Comparison of ENCODE assay signal across 10 mouse cellular contexts in genomic region chr10:119454668-119455542, GRCm38 (mm10). TPM values are rescaled to one million over a fixed set of nuclear protein-coding genes. Genes with fewer than 3 reads are reported as not detected.
DNase-seq lines count a peak whose midpoint lies in the region; ATAC-seq and TF ChIP-seq lines count a peak whose summit lies in the region.
"Had no signal": no experiment of that assay in that cellular context is flagged by ENCODE, and none has a peak within 500 bp of the region (broad histone marks: within the 10 kb centered on the region; RNA-seq: fewer than 3 reads in every experiment).

No protein-coding gene starts in this region.

- H3K4me1 ChIP-seq in heart, adult 2 months (ENCODE audit: control insufficient read depth, insufficient read depth, low read length): no peaks in the 10 kb centered on the region
- H3K4me1 ChIP-seq in ES-Bruce4 (ENCODE audit: control insufficient read depth, insufficient read depth, low read length): no peaks in the 10 kb centered on the region
- peaks cover 18% of the 10 kb centered on the region; the same call in 1 of the 2 replicates for H3K4me1 ChIP-seq in embryonic facial prominence, embryonic 12.5 days
- H3K4me1 ChIP-seq in intestine, postnatal 0 days (replicated peaks; ENCODE audit: control insufficient read depth, insufficient read depth, low read length): peaks cover 5% of the 10 kb centered on the region; the same call in 1 of the 2 replicates
- 0 out of 2 replicates have a peak, but pooled peaks cover 7% of the 10 kb centered on the region for H3K4me1 ChIP-seq in midbrain, postnatal 0 days (ENCODE audit: insufficient read depth, low read length)

- H3K36me3 ChIP-seq in heart, adult 2 months (ENCODE audit: control insufficient read depth, insufficient read depth, low read length): no peaks in the 10 kb centered on the region
- H3K36me3 ChIP-seq in ES-Bruce4 (ENCODE audit: control insufficient read depth, insufficient read depth, low read length, poor library complexity, severe bottlenecking): no peaks in the 10 kb centered on the region
- no peaks in the 10 kb centered on the region for H3K36me3 ChIP-seq in embryonic facial prominence, embryonic 12.5 days
- no peaks in the 10 kb centered on the region for H3K36me3 ChIP-seq in intestine, postnatal 0 days (ENCODE audit: control insufficient read depth, insufficient read depth)
- H3K36me3 ChIP-seq in midbrain, postnatal 0 days (ENCODE audit: insufficient read depth, low read length): no peaks in the 10 kb centered on the region
- H3K36me3 ChIP-seq: G1E had no signal

- no peak for TF ChIP-seq POLR2A in heart, adult 2 months (IDR thresholded peaks at IDR 0.05; ENCODE audit: insufficient read depth, low read depth, low read length)
- no peak for TF ChIP-seq POLR2A in ES-Bruce4 (IDR thresholded peaks at IDR 0.05; ENCODE audit: insufficient read depth, low read length)

- no peak for TF ChIP-seq EP300 in heart, adult 2 months (IDR thresholded peaks at IDR 0.05; ENCODE audit: insufficient read depth, low read depth, low read length)
- no peak for TF ChIP-seq EP300 in ES-Bruce4 (IDR thresholded peaks at IDR 0.05; ENCODE audit: insufficient read depth, low read depth, low read length)

- no peaks in the 10 kb centered on the region for H3K9me3 ChIP-seq in ES-Bruce4 (replicated peaks; ENCODE audit: control insufficient read depth, insufficient read depth, low read length, poor library complexity, severe bottlenecking)
- no peaks in the 10 kb centered on the region for H3K9me3 ChIP-seq in embryonic facial prominence, embryonic 12.5 days
- H3K9me3 ChIP-seq in intestine, postnatal 0 days (ENCODE audit: control insufficient read depth): no peaks in the 10 kb centered on the region
- H3K9me3 ChIP-seq in midbrain, postnatal 0 days (ENCODE audit: low read length): no peaks in the 10 kb centered on the region

- no peaks in the 10 kb centered on the region for H3K79me2 ChIP-seq in heart, adult 2 months (replicated peaks; ENCODE audit: control insufficient read depth, insufficient read depth, low read length)

- TF ChIP-seq CTCF in heart, adult 2 months (IDR thresholded peaks at IDR 0.05): no peak
- TF ChIP-seq CTCF in ES-Bruce4 (IDR thresholded peaks at IDR 0.05; ENCODE audit: low read depth, low read length): no peak
- TF ChIP-seq CTCF in intestine, postnatal 0 days (IDR thresholded peaks at IDR 0.05; ENCODE audit: low read depth): no peak
- no peak for TF ChIP-seq CTCF in midbrain, postnatal 0 days (IDR thresholded peaks at IDR 0.05)

- H3K4me3 ChIP-seq in heart, adult 2 months: peak overlapping the region; percentile 47
- H3K4me3 ChIP-seq in ES-Bruce4 (ENCODE audit: low read depth, low read length): peak overlapping the region; percentile 91
- peak overlapping the region; percentile 66 for H3K4me3 ChIP-seq in embryonic facial prominence, embryonic 12.5 days
- peak overlapping the region; percentile 62 for H3K4me3 ChIP-seq in intestine, postnatal 0 days (ENCODE audit: low read depth, low read length)
- peak overlapping the region; percentile 81 for H3K4me3 ChIP-seq in midbrain, postnatal 0 days (ENCODE audit: low read depth, low read length)

- H3K27me3 ChIP-seq in heart, adult 2 months (ENCODE audit: control insufficient read depth, insufficient read depth, low read length): peaks cover 12% of the 10 kb centered on the region
- 0 out of 2 replicates have a peak, but pooled peaks cover 3% of the 10 kb centered on the region for H3K27me3 ChIP-seq in ES-Bruce4 (ENCODE audit: control insufficient read depth, insufficient read depth, low read length, poor library complexity, severe bottlenecking)
- H3K27me3 ChIP-seq in embryonic facial prominence, embryonic 12.5 days: 0 out of 2 replicates have a peak, but pooled peaks cover 4% of the 10 kb centered on the region
- peaks cover 10% of the 10 kb centered on the region; the same call in 1 of the 2 replicates for H3K27me3 ChIP-seq in intestine, postnatal 0 days (replicated peaks; ENCODE audit: control insufficient read depth, insufficient read depth, low read length)
- H3K27me3 ChIP-seq in midbrain, postnatal 0 days (ENCODE audit: insufficient read depth, low read length): no peaks in the 10 kb centered on the region

- DNase-seq in heart, adult 2 months: no peak
- DNase-seq in heart, postnatal 36 days: no peak
- DNase-seq in midbrain, postnatal 0 days (ENCODE audit: low spot score): peak; percentile 44
- DNase-seq in layer of hippocampus, adult 9-10 months (ENCODE audit: low spot score): no peak
- no peak for DNase-seq in thymus, postnatal 36 days

- peak; percentile 18; the same call in 1 of the 2 replicates for ATAC-seq in embryonic facial prominence, embryonic 12.5 days (ENCODE audit: insufficient number of reproducible peaks, insufficient read depth, low FRiP score, low TSS enrichment)
- no peak for ATAC-seq in intestine, postnatal 0 days
- ATAC-seq in midbrain, postnatal 0 days (ENCODE audit: low FRiP score): 0 out of 2 replicates have a peak, but pooled peaks have one; percentile 3

- WGBS in heart, adult 2 months: 2% methylated on average over 31 of the region's 31 CpGs
- WGBS in embryonic facial prominence, embryonic 12.5 days: under 1% methylated on average over 29 of the region's 31 CpGs
- 1% methylated on average over 30 of the region's 31 CpGs for WGBS in intestine, postnatal 0 days
- under 1% methylated on average over 31 of the region's 31 CpGs for WGBS in midbrain, postnatal 0 days

- intact Hi-C loops in heart, adult 2 months (cut with DNase I): no loop called here
- intact Hi-C loops in heart, postnatal 36 days (cut with DNase I): no loop called here

- H3K9ac ChIP-seq in heart, adult 2 months (ENCODE audit: low read depth, low read length): no peak overlapping the region
- peak overlapping the region; percentile 92 for H3K9ac ChIP-seq in ES-Bruce4 (ENCODE audit: low read depth, poor library complexity, severe bottlenecking)
- H3K9ac ChIP-seq in embryonic facial prominence, embryonic 12.5 days: peak overlapping the region; percentile 78
- peak overlapping the region; percentile 51 for H3K9ac ChIP-seq in intestine, postnatal 0 days (ENCODE audit: low read depth, low read length)
- peak overlapping the region; percentile 72 for H3K9ac ChIP-seq in midbrain, postnatal 0 days (replicated peaks; ENCODE audit: low read length, poor library complexity, severe bottlenecking)

- peak overlapping the region; percentile 87 for H3K4me2 ChIP-seq in embryonic facial prominence, embryonic 12.5 days (replicated peaks)
- H3K4me2 ChIP-seq in intestine, postnatal 0 days (replicated peaks; ENCODE audit: low read depth): peak overlapping the region; percentile 100
- H3K4me2 ChIP-seq in midbrain, postnatal 0 days (ENCODE audit: low read depth, low read length, poor library complexity, severe bottlenecking): peak overlapping the region; percentile 97

- H3K27ac ChIP-seq in heart, adult 2 months: no peak overlapping the region
- H3K27ac ChIP-seq in ES-Bruce4 (ENCODE audit: insufficient read depth, low read length): no peak overlapping the region
- peak overlapping the region; percentile 78 for H3K27ac ChIP-seq in embryonic facial prominence, embryonic 12.5 days
- no peak overlapping the region for H3K27ac ChIP-seq in intestine, postnatal 0 days (ENCODE audit: low read depth, low read length)
- no peak overlapping the region for H3K27ac ChIP-seq in midbrain, postnatal 0 days (ENCODE audit: low read depth, low read length)

RNA-seq across cellular contexts. Expression of gene Grip1, which starts 1.3 kb away (rescaled TPM):
- total RNA-seq in heart, adult 2 months (2021): under 1 TPM; 0.42 to 0.45 TPM
- polyA plus RNA-seq in heart, adult 2 months (2012; rRNA removed): 0.29 and 0.31 TPM in 2 replicates
- under 1 TPM; 0.42 to 0.43 TPM for total RNA-seq in heart, postnatal 36 days (2021)
- polyA plus RNA-seq in ES-Bruce4 (2011; ENCODE audit: insufficient read depth, insufficient read length, low read depth, missing spikeins): 10.3 and 12.6 TPM in 2 replicates
- polyA plus RNA-seq in embryonic facial prominence, embryonic 12.5 days (2016; fragmentation: Nextera tagmentation; extraction: Ambion mirVana): 5.2 and 5.8 TPM in 2 replicates
- 0.48 and 0.69 TPM in 2 replicates for polyA plus RNA-seq in intestine, postnatal 0 days (2015; fragmentation: Nextera tagmentation; extraction: Ambion mirVana)
- total RNA-seq in midbrain, postnatal 0 days (2014; rRNA removed): 35.4 and 38.0 TPM in 2 replicates
- polyA plus RNA-seq in midbrain, postnatal 0 days (2015; fragmentation: Nextera tagmentation; extraction: Ambion mirVana): 14.6 and 16.0 TPM in 2 replicates
- total RNA-seq: hematopoietic stem cell, adult 5-6 weeks had no signal
- polyA plus RNA-seq: G1E had no signal
